Mouse (Mus musculus): ENCODE measurements around the gene Cyp2c23.

DNA sequence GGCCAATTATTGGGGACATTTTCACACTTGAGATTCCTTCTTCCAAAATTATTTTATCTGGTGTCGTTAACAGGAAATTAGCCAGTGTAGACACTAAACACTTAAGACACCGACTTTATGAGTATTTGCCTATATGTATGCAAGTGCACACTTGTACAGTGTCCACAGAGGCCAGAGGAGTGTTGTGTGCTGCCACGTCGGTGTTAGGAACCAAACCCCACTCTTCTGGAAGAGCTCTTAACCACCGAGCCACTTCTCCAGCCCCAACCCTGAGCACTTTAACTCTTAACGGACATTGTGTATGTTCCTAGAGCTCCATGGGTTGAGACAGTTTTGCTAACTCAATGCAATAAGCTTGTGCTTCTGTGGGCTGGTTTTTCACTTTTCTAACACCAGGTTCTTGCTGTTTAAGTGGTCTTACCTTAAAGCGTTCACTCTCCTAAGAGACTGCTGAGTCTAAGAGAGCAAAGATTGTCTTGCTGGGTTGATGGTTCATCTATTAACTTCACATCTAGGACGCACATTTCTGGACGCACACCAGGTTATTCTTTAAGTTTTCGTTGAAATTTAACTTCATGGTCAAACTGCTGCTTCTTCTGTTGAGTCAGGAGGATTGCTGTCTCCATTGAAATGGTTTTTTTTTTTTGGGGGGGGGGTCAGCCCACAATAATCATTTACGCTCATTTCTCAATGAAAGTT lies 3.2 kb upstream of the Cyp2c23 start:
- TF ChIP-seq CHD2 (IDR thresholded peaks at IDR 0.05; ENCODE audit: low read depth, low read length) = no peak
- TF ChIP-seq ZNF384 (IDR thresholded peaks at IDR 0.05; ENCODE audit: low read depth, low read length) = no peak
- TF ChIP-seq HCFC1 (IDR thresholded peaks at IDR 0.05; ENCODE audit: borderline replicate concordance, insufficient read depth, low read length) = no peak
